Mouse (Mus musculus): Measurements from ENCODE around the gene 1810009A15Rik. TPM values are rescaled to one million over a fixed set of nuclear protein-coding genes. Genes with fewer than 3 reads are reported as not detected.

1810009A15Rik gene
- polyA plus RNA-seq, 1 experiment from 2014 or later = 40.1 TPM

- H3K4me2 ChIP-seq = peak overlapping the region; percentile 72
- H3K27ac ChIP-seq (replicated peaks) = no peak overlapping the region; the same call in 1 of the 2 replicates
- H3K9me3 ChIP-seq (replicated peaks) = no peaks in the 10 kb centered on the region
- H3K9ac ChIP-seq (replicated peaks) = peak overlapping the region; percentile 50
- peaks cover 24% of the 10 kb centered on the region for H3K4me1 ChIP-seq
- no peaks in the 10 kb centered on the region for H3K27me3 ChIP-seq (replicated peaks)
- WGBS = 15% methylated on average over 16 of the region's 16 CpGs
- H3K36me3 ChIP-seq = peaks cover 22% of the 10 kb centered on the region
- ATAC-seq (ENCODE audit: low FRiP score) = no peak; the same call in 1 of the 2 replicates
- H3K4me3 ChIP-seq (replicated peaks) = peak overlapping the region; percentile 52
Observed at GRCm38 (mm10) chr19:8928689-8929223, 40.1 kb downstream of the 1810009A15Rik start.

DNA sequence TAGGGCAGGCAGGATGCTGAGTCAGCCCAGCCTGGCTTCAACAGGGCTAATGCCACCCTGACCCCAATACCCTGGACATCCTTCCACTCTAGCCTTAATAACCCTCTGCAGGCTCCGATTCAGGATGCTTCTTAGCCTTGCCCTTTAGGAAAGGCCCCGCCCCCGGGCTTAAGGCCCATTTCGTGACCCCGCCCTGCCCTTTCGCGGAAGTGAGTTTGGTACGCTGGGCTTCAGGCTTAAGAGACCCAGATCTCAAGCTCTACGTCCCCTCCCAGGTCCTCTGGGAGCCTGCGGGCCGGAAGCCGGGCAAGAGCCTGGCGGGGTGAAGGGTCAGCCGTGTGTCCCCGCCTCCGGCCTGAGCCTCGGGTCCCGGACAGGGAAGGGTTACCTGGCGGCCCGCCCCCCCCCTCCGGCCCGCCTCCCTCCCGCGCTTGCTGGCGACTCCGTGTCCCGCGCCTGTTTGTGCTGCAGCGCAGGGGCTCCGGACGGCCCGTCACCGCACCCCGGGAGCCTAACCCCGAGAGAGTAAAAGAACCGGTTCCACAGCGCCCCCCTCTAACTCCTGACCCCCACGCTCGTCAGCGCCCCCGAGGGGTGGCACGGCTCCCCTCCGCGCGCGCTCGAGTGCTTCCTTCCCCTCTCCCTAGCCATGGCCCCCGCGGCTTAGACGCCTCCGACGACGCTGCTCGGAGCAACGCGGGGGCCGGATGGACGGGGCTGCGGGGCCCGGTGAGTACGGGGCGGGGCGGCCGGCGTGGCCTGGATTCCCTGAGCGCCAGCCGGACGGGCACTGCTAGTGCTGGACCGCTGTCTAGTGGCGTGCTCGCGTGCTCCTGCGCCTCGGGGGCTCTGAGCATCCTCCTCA lies 40.8 kb downstream of the 1810009A15Rik start, which contains the start of the genes Rom1 and Eml3:
TSS of gene Rom1 (minus strand) at position 133 of the 865 bp plus-strand sequence.
TSS of gene Eml3 (plus strand) at position 329 of the 865 bp plus-strand sequence.
- ATAC-seq (ENCODE audit: low FRiP score) = peak; percentile 64
- peak within 1 kb of the TSS; percentile 72 for H3K4me2 ChIP-seq
- H3K4me1 ChIP-seq = peaks cover 24% of the 10 kb centered on the region
- WGBS = under 1% methylated on average over 58 of the region's 74 CpGs
- H3K36me3 ChIP-seq = peaks cover 22% of the 10 kb centered on the region
- peak within 1 kb of the TSS; percentile 52 for H3K4me3 ChIP-seq (replicated peaks)
- no peaks in the 10 kb centered on the region for H3K27me3 ChIP-seq (replicated peaks)
- no peaks in the 10 kb centered on the region for H3K9me3 ChIP-seq (replicated peaks)
- peak within 1 kb of the TSS; percentile 60; the same call in 1 of the 2 replicates for H3K27ac ChIP-seq (replicated peaks)
- H3K9ac ChIP-seq (replicated peaks) = peak within 1 kb of the TSS; percentile 50

- peaks cover 22% of the 10 kb centered on the region for H3K36me3 ChIP-seq
- ATAC-seq (ENCODE audit: low FRiP score) = no peak
- peak overlapping the region; percentile 72 for H3K4me2 ChIP-seq
- peak overlapping the region; percentile 50 for H3K9ac ChIP-seq (replicated peaks)
- WGBS = 11% methylated on average over 11 of the region's 11 CpGs
- peaks cover 24% of the 10 kb centered on the region for H3K4me1 ChIP-seq
- H3K27me3 ChIP-seq (replicated peaks) = no peaks in the 10 kb centered on the region
- H3K9me3 ChIP-seq (replicated peaks) = no peaks in the 10 kb centered on the region
- H3K27ac ChIP-seq (replicated peaks) = 0 out of 2 replicates have a peak overlapping the region, but pooled peaks have one; percentile 60
- peak overlapping the region; percentile 52 for H3K4me3 ChIP-seq (replicated peaks)
Observed at GRCm38 (mm10) chr19:8930117-8930516, 41.5 kb downstream of the 1810009A15Rik start.

- H3K4me1 ChIP-seq = peaks cover 24% of the 10 kb centered on the region
- no peak overlapping the region for H3K27ac ChIP-seq (replicated peaks)
- 0 out of 2 replicates have a peak overlapping the region, but pooled peaks have one; percentile 52 for H3K4me3 ChIP-seq (replicated peaks)
- H3K4me2 ChIP-seq = peak overlapping the region; percentile 72
- peaks cover 17% of the 10 kb centered on the region for H3K36me3 ChIP-seq
- H3K9ac ChIP-seq (replicated peaks) = 0 out of 2 replicates have a peak overlapping the region, but pooled peaks have one; percentile 50
- no peak for ATAC-seq (ENCODE audit: low FRiP score)
- no peaks in the 10 kb centered on the region for H3K27me3 ChIP-seq (replicated peaks)
- WGBS = 84% methylated on average over 7 of the region's 7 CpGs
- H3K9me3 ChIP-seq (replicated peaks) = no peaks in the 10 kb centered on the region
Observed at GRCm38 (mm10) chr19:8930771-8931170, 42.1 kb downstream of the 1810009A15Rik start.

DNA sequence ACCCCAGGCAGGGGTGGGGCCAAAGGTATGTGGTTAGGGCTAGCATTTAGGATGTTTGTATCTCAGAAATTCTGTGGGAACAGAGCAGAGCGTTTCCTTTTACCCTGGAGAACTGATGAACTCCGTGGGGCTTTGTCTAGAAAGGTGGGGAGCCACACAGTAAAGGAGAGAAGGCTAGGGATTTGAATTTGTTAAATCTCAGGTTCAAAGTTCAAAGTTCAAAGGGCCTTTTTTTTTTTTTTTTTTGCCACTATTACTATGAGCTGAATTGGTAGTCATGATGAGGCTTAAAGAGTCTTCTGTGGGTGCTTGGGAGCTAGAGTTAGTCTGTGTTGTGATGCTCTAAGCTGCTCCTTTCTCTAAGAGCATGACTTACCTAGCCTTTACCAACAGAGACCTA lies 48.1 kb downstream of the 1810009A15Rik start:
- no peak overlapping the region for H3K4me3 ChIP-seq (replicated peaks)
- WGBS = 92% methylated on average over 2 of the region's 2 CpGs
- no peaks in the 10 kb centered on the region for H3K9me3 ChIP-seq (replicated peaks)
- no peak for ATAC-seq (ENCODE audit: low FRiP score)
- no peak overlapping the region for H3K27ac ChIP-seq (replicated peaks)
- H3K4me1 ChIP-seq = peaks cover 15% of the 10 kb centered on the region
- no peak overlapping the region for H3K4me2 ChIP-seq
- no peak overlapping the region for H3K9ac ChIP-seq (replicated peaks)
- no peaks in the 10 kb centered on the region for H3K27me3 ChIP-seq (replicated peaks)
- peaks cover 7% of the 10 kb centered on the region; the same call in 1 of the 2 replicates for H3K36me3 ChIP-seq

Small RNA genes lying within 50 kb of the gene (microRNA-seq; reads per million reads assigned to microRNA genes)
- not detected for gene Mir5136

Other genes starting within 250 kb of the 1810009A15Rik start
- gene Chrm1, start 225.1 kb upstream of the 1810009A15Rik start, polyA plus RNA-seq (2015; fragmentation: Nextera tagmentation; extraction: Ambion mirVana) = 0.35 and 0.70 TPM in 2 replicates
- gene Slc3a2, start 165.5 kb upstream of the 1810009A15Rik start, polyA plus RNA-seq (2015; fragmentation: Nextera tagmentation; extraction: Ambion mirVana) = 158 and 159 TPM in 2 replicates
- 91.0 and 95.2 TPM in 2 replicates for gene Wdr74, start 153.0 kb upstream of the 1810009A15Rik start, polyA plus RNA-seq (2015; fragmentation: Nextera tagmentation; extraction: Ambion mirVana)
- gene 1700092M07Rik, start 148.1 kb upstream of the 1810009A15Rik start, polyA plus RNA-seq (2015; fragmentation: Nextera tagmentation; extraction: Ambion mirVana) = 1.5 and 2.2 TPM in 2 replicates
- 124 and 127 TPM in 2 replicates for gene Stx5a, start 147.4 kb upstream of the 1810009A15Rik start, polyA plus RNA-seq (2015; fragmentation: Nextera tagmentation; extraction: Ambion mirVana)
- gene Nxf1, start 131.8 kb upstream of the 1810009A15Rik start, polyA plus RNA-seq (2015; fragmentation: Nextera tagmentation; extraction: Ambion mirVana) = 127 and 140 TPM in 2 replicates
- gene Tmem223, start 117.9 kb upstream of the 1810009A15Rik start, polyA plus RNA-seq (2015; fragmentation: Nextera tagmentation; extraction: Ambion mirVana) = 218 and 235 TPM in 2 replicates
- 28.2 and 46.3 TPM in 2 replicates for gene Tmem179b, start 114.4 kb upstream of the 1810009A15Rik start, polyA plus RNA-seq (2015; fragmentation: Nextera tagmentation; extraction: Ambion mirVana)
- 28.5 and 29.4 TPM in 2 replicates for gene Taf6l, start 102.4 kb upstream of the 1810009A15Rik start, polyA plus RNA-seq (2015; fragmentation: Nextera tagmentation; extraction: Ambion mirVana)
- 143 and 147 TPM in 2 replicates for gene Polr2g, start 90.3 kb upstream of the 1810009A15Rik start, polyA plus RNA-seq (2015; fragmentation: Nextera tagmentation; extraction: Ambion mirVana)
- gene Zbtb3, start 86.3 kb upstream of the 1810009A15Rik start, polyA plus RNA-seq (2015; fragmentation: Nextera tagmentation; extraction: Ambion mirVana) = 6.5 TPM in 2 replicates
- gene Ttc9c, start 69.5 kb upstream of the 1810009A15Rik start, polyA plus RNA-seq (2015; fragmentation: Nextera tagmentation; extraction: Ambion mirVana) = 54.2 and 57.3 TPM in 2 replicates
- 5.1 and 5.9 TPM in 2 replicates for gene Hnrnpul2, start 68.8 kb upstream of the 1810009A15Rik start, polyA plus RNA-seq (2015; fragmentation: Nextera tagmentation; extraction: Ambion mirVana)
- not detected in 2 replicates for gene AC129217.1, start 59.1 kb upstream of the 1810009A15Rik start, polyA plus RNA-seq (2015; fragmentation: Nextera tagmentation; extraction: Ambion mirVana)
- gene Bscl2, start 51.4 kb upstream of the 1810009A15Rik start, polyA plus RNA-seq (2015; fragmentation: Nextera tagmentation; extraction: Ambion mirVana) = 107 and 110 TPM in 2 replicates
- 414 and 512 TPM in 2 replicates for gene Gng3, start 49.7 kb upstream of the 1810009A15Rik start, polyA plus RNA-seq (2015; fragmentation: Nextera tagmentation; extraction: Ambion mirVana)
- 1.1 and 1.4 TPM in 2 replicates for gene Lrrn4cl, start 38.1 kb upstream of the 1810009A15Rik start, polyA plus RNA-seq (2015; fragmentation: Nextera tagmentation; extraction: Ambion mirVana)
- 138 and 156 TPM in 2 replicates for gene Ubxn1, start 17.4 kb upstream of the 1810009A15Rik start, polyA plus RNA-seq (2015; fragmentation: Nextera tagmentation; extraction: Ambion mirVana)
- 62.6 and 65.7 TPM in 2 replicates for gene Uqcc3, start 7.9 kb upstream of the 1810009A15Rik start, polyA plus RNA-seq (2015; fragmentation: Nextera tagmentation; extraction: Ambion mirVana)
- gene Lbhd1, start 5.1 kb upstream of the 1810009A15Rik start, polyA plus RNA-seq (2015; fragmentation: Nextera tagmentation; extraction: Ambion mirVana) = 44.5 and 47.3 TPM in 2 replicates
- not detected in 2 replicates for gene Gm49403, start 4.9 kb upstream of the 1810009A15Rik start, polyA plus RNA-seq (2015; fragmentation: Nextera tagmentation; extraction: Ambion mirVana)
- 0.27 and 0.45 TPM in 2 replicates for gene Gm49416, start 73 bp downstream of the 1810009A15Rik start, polyA plus RNA-seq (2015; fragmentation: Nextera tagmentation; extraction: Ambion mirVana)
- 31.0 and 35.4 TPM in 2 replicates for gene Ints5, start 4.2 kb downstream of the 1810009A15Rik start, polyA plus RNA-seq (2015; fragmentation: Nextera tagmentation; extraction: Ambion mirVana)
- 75.4 and 82.2 TPM in 2 replicates for gene Ganab, start 9.2 kb downstream of the 1810009A15Rik start, polyA plus RNA-seq (2015; fragmentation: Nextera tagmentation; extraction: Ambion mirVana)
- 80.4 and 89.1 TPM in 2 replicates for gene B3gat3, start 31.5 kb downstream of the 1810009A15Rik start, polyA plus RNA-seq (2015; fragmentation: Nextera tagmentation; extraction: Ambion mirVana)
- gene Rom1, start 40.5 kb downstream of the 1810009A15Rik start, polyA plus RNA-seq (2015; fragmentation: Nextera tagmentation; extraction: Ambion mirVana) = 3.0 and 3.2 TPM in 2 replicates
- 13.9 and 17.1 TPM in 2 replicates for gene Eml3, start 40.7 kb downstream of the 1810009A15Rik start, polyA plus RNA-seq (2015; fragmentation: Nextera tagmentation; extraction: Ambion mirVana)
- gene Mta2, start 53.0 kb downstream of the 1810009A15Rik start, polyA plus RNA-seq (2015; fragmentation: Nextera tagmentation; extraction: Ambion mirVana) = 94.8 and 117 TPM in 2 replicates
- 25.4 and 26.0 TPM in 2 replicates for gene Tut1, start 65.0 kb downstream of the 1810009A15Rik start, polyA plus RNA-seq (2015; fragmentation: Nextera tagmentation; extraction: Ambion mirVana)
- gene Eef1g, start 78.2 kb downstream of the 1810009A15Rik start, polyA plus RNA-seq (2015; fragmentation: Nextera tagmentation; extraction: Ambion mirVana) = 291 and 348 TPM in 2 replicates
- 4.4 and 8.0 TPM in 2 replicates for gene Ahnak, start 100.4 kb downstream of the 1810009A15Rik start, polyA plus RNA-seq (2015; fragmentation: Nextera tagmentation; extraction: Ambion mirVana)
- not detected in 2 replicates for gene Scgb1a1, start 199.1 kb downstream of the 1810009A15Rik start, polyA plus RNA-seq (2015; fragmentation: Nextera tagmentation; extraction: Ambion mirVana)
- gene Asrgl1, start 246.8 kb downstream of the 1810009A15Rik start, polyA plus RNA-seq (2015; fragmentation: Nextera tagmentation; extraction: Ambion mirVana) = 31.6 and 32.6 TPM in 2 replicates